Mouse (Mus musculus): Measurements from ENCODE around the gene Olfm2. TPM values are rescaled to one million over a fixed set of nuclear protein-coding genes. Genes with fewer than 3 reads are reported as not detected.

Gene Olfm2
- total RNA-seq, 2 experiments from 2014 or later: 0.20 TPM

- peak overlapping the region; percentile 46 for H3K27ac ChIP-seq
- TF ChIP-seq CTCF (IDR thresholded peaks at IDR 0.05): no peak
- DNase-seq: no peak
- intact Hi-C loops (cut with DNase I): no loop called here
- H3K4me3 ChIP-seq: no peak overlapping the region
Observed at GRCm38 (mm10) chr9:20758243-20758642, 12.1 kb upstream of the Olfm2 start.

GRCm38 (mm10) chr9:20757087-20757955 lies 11.2 kb upstream of the Olfm2 start:
- peak; percentile 78 for DNase-seq
- H3K27ac ChIP-seq: no peak overlapping the region
- H3K4me3 ChIP-seq: no peak overlapping the region
- intact Hi-C loops (cut with DNase I): no loop called here
- peak; percentile 78 for TF ChIP-seq CTCF (IDR thresholded peaks at IDR 0.05)

- no peak overlapping the region for H3K4me3 ChIP-seq
- no peak for TF ChIP-seq CTCF (IDR thresholded peaks at IDR 0.05)
- no peak for DNase-seq
- intact Hi-C loops (cut with DNase I): no loop called here
- no peak overlapping the region for H3K27ac ChIP-seq
Observed at GRCm38 (mm10) chr9:20756081-20756700, 10.0 kb upstream of the Olfm2 start.

- no peak overlapping the region for H3K4me3 ChIP-seq
- TF ChIP-seq CTCF (IDR thresholded peaks at IDR 0.05): no peak
- intact Hi-C loops (cut with DNase I): no loop called here
- DNase-seq: no peak
- no peak overlapping the region for H3K27ac ChIP-seq
Observed at GRCm38 (mm10) chr9:20754335-20754734, 8.2 kb upstream of the Olfm2 start.

GRCm38 (mm10) chr9:20751477-20752029 lies 5.4 kb upstream of the Olfm2 start:
- no peak for TF ChIP-seq CTCF (IDR thresholded peaks at IDR 0.05)
- H3K27ac ChIP-seq: no peak overlapping the region
- DNase-seq: no peak
- intact Hi-C loops (cut with DNase I): no loop called here
- no peak overlapping the region for H3K4me3 ChIP-seq

- DNase-seq: no peak
- intact Hi-C loops (cut with DNase I): no loop called here
- Histone ChIP-seq H3K4me3 (no peak overlapping the region), H3K27ac (no peak overlapping the region)
- no peak for TF ChIP-seq CTCF (IDR thresholded peaks at IDR 0.05)
Observed at GRCm38 (mm10) chr9:20749213-20749612, 3.1 kb upstream of the Olfm2 start.

GRCm38 (mm10) chr9:20748540-20748939 lies 2.4 kb upstream of the Olfm2 start:
- intact Hi-C loops (cut with DNase I): no loop called here

GRCm38 (mm10) chr9:20747682-20748081 lies 1.5 kb upstream of the Olfm2 start:
- Histone ChIP-seq H3K27ac (no peak overlapping the region), H3K4me3 (no peak overlapping the region)
- no peak for DNase-seq
- no peak for TF ChIP-seq CTCF (IDR thresholded peaks at IDR 0.05)
- intact Hi-C loops (cut with DNase I): no loop called here

More at GRCm38 (mm10) chr9:20748540-20748939, 2.4 kb upstream of the Olfm2 start:
- Histone ChIP-seq H3K27ac (no peak overlapping the region), H3K4me3 (no peak overlapping the region)
- no peak for DNase-seq
- no peak for TF ChIP-seq CTCF (IDR thresholded peaks at IDR 0.05)

GRCm38 (mm10) chr9:20745129-20745966 lies 801 bp downstream of the Olfm2 start:
- intact Hi-C loops (cut with DNase I): no loop called here
- no peak overlapping the region for H3K27ac ChIP-seq
- no peak for TF ChIP-seq CTCF (IDR thresholded peaks at IDR 0.05)
- DNase-seq: no peak
- H3K4me3 ChIP-seq: no peak overlapping the region

GRCm38 (mm10) chr9:20743946-20744738 lies 2.0 kb downstream of the Olfm2 start:
- DNase-seq: peak; percentile 41
- no peak overlapping the region for H3K27ac ChIP-seq
- TF ChIP-seq CTCF (IDR thresholded peaks at IDR 0.05): peak; percentile 80
- intact Hi-C loops (cut with DNase I): no loop called here
- no peak overlapping the region for H3K4me3 ChIP-seq

- Histone ChIP-seq H3K27ac (no peak overlapping the region; the same call in 1 of the 2 replicates), H3K4me3 (no peak overlapping the region)
- intact Hi-C loops (cut with DNase I): loop anchor here (1.0 to 2.0 kb wide), 2 partner anchors 64 to 91 kb away; no protein-coding TSS in a partner anchor
- DNase-seq: peak; percentile 84
- no peak; the same call in 1 of the 2 replicates for TF ChIP-seq CTCF (IDR thresholded peaks at IDR 0.05)
Observed at GRCm38 (mm10) chr9:20740407-20740806, 5.7 kb downstream of the Olfm2 start.
